Mouse (Mus musculus) yolk sac, embryonic 10.5 days (tissue): Measurements from ENCODE around the gene Ppp1r2.

ENCODE experiments used
- DNase-seq: peaks from one replicate; pipeline ENCODE4 v3.0.0-alpha.2; 2017; ENCODE audit warnings: low spot score

Ppp1r2 gene

GRCm38 (mm10) chr16:31290281-31290680 lies 15.2 kb upstream of the Ppp1r2 start:
- DNase-seq = no peak

GRCm38 (mm10) chr16:31287712-31288111 lies 12.6 kb upstream of the Ppp1r2 start:
- no peak for DNase-seq

GRCm38 (mm10) chr16:31286801-31287488 lies 11.9 kb upstream of the Ppp1r2 start:
- DNase-seq = no peak

GRCm38 (mm10) chr16:31281981-31282380 lies 6.9 kb upstream of the Ppp1r2 start:
- no peak for DNase-seq

GRCm38 (mm10) chr16:31280176-31280575 lies 5.1 kb upstream of the Ppp1r2 start:
- DNase-seq = no peak

GRCm38 (mm10) chr16:31278581-31278980 lies 3.5 kb upstream of the Ppp1r2 start:
- no peak for DNase-seq

- no peak for DNase-seq
Measured at GRCm38 (mm10) chr16:31278081-31278480, 3.0 kb upstream of the Ppp1r2 start.

- DNase-seq = no peak
Measured at GRCm38 (mm10) chr16:31276962-31277361, 1.9 kb upstream of the Ppp1r2 start.

GRCm38 (mm10) chr16:31276539-31276938 lies 1.5 kb upstream of the Ppp1r2 start:
- DNase-seq = peak; percentile 18

GRCm38 (mm10) chr16:31274084-31274483 lies 993 bp downstream of the Ppp1r2 start:
- DNase-seq = no peak

GRCm38 (mm10) chr16:31266692-31267091 lies 8.4 kb downstream of the Ppp1r2 start:
- DNase-seq = no peak

GRCm38 (mm10) chr16:31256151-31256550 lies 18.9 kb downstream of the Ppp1r2 start:
- DNase-seq = no peak

- no peak for DNase-seq
Measured at GRCm38 (mm10) chr16:31255685-31256084, 19.4 kb downstream of the Ppp1r2 start.

GRCm38 (mm10) chr16:31249401-31249800 lies 25.7 kb downstream of the Ppp1r2 start:
- no peak for DNase-seq

GRCm38 (mm10) chr16:31248717-31249116 lies 26.4 kb downstream of the Ppp1r2 start:
- no peak for DNase-seq

- no peak for DNase-seq
Measured at GRCm38 (mm10) chr16:31247442-31247841, 27.6 kb downstream of the Ppp1r2 start.

GRCm38 (mm10) chr16:31244053-31244452 lies 31.0 kb downstream of the Ppp1r2 start:
- no peak for DNase-seq

- no peak for DNase-seq
Measured at GRCm38 (mm10) chr16:31241433-31241832, 33.6 kb downstream of the Ppp1r2 start.

GRCm38 (mm10) chr16:31240569-31240968 lies 34.5 kb downstream of the Ppp1r2 start:
- DNase-seq = no peak

GRCm38 (mm10) chr16:31238281-31238680 lies 36.8 kb downstream of the Ppp1r2 start:
- DNase-seq = no peak

- no peak for DNase-seq
Measured at GRCm38 (mm10) chr16:31235457-31236310, 39.4 kb downstream of the Ppp1r2 start.

GRCm38 (mm10) chr16:31234808-31235456 lies 40.1 kb downstream of the Ppp1r2 start:
- no peak for DNase-seq

- no peak for DNase-seq
Measured at GRCm38 (mm10) chr16:31234356-31234755, 40.7 kb downstream of the Ppp1r2 start.
